Mouse (Mus musculus) retina, postnatal 1 day (tissue): ENCODE measurements around the gene Ndufb10.

Experiments
- DNase-seq: peaks from one replicate; pipeline ENCODE4 v3.0.0-alpha.2; 2012

The Ndufb10 gene

GRCm38 (mm10) chr17:24705821-24706220, 18.5 kb downstream of the Ndufb10 start:
- no peak for DNase-seq

- no peak for DNase-seq
Observed at GRCm38 (mm10) chr17:24701251-24701650, 23.0 kb downstream of the Ndufb10 start.

- DNase-seq: no peak
Observed at GRCm38 (mm10) chr17:24699473-24699872, 24.8 kb downstream of the Ndufb10 start.

- DNase-seq: no peak
Observed at GRCm38 (mm10) chr17:24698715-24699114, 25.6 kb downstream of the Ndufb10 start.

GRCm38 (mm10) chr17:24697985-24698384, 26.3 kb downstream of the Ndufb10 start:
- DNase-seq: no peak

GRCm38 (mm10) chr17:24696011-24696697, 28.1 kb downstream of the Ndufb10 start, which contains the start of the genes Gfer and Noxo1:
TSS of gene Gfer (minus strand) at chr17:24696156.
TSS of gene Noxo1 (plus strand) at chr17:24696234.
- DNase-seq: peak; percentile 92

GRCm38 (mm10) chr17:24695326-24696010, 28.8 kb downstream of the Ndufb10 start:
- no peak for DNase-seq

- no peak for DNase-seq
Observed at GRCm38 (mm10) chr17:24692385-24692784, 31.9 kb downstream of the Ndufb10 start.

- peak; percentile 60 for DNase-seq
Observed at GRCm38 (mm10) chr17:24689251-24690081, 34.8 kb downstream of the Ndufb10 start, which contains the start of gene Syngr3. TSS of gene Syngr3 (minus strand) at chr17:24689955.

- DNase-seq: no peak
Observed at GRCm38 (mm10) chr17:24687599-24687998, 36.7 kb downstream of the Ndufb10 start.

- peak; percentile 62 for DNase-seq
Observed at GRCm38 (mm10) chr17:24687146-24687595, 37.1 kb downstream of the Ndufb10 start.

- peak; percentile 53 for DNase-seq
Observed at GRCm38 (mm10) chr17:24686514-24686913, 37.8 kb downstream of the Ndufb10 start.

GRCm38 (mm10) chr17:24677500-24678080, 46.7 kb downstream of the Ndufb10 start:
- DNase-seq: no peak

GRCm38 (mm10) chr17:24676877-24677276, 47.4 kb downstream of the Ndufb10 start:
- no peak for DNase-seq

- peak; percentile 84 for DNase-seq
Observed at GRCm38 (mm10) chr17:24676187-24676586, 48.1 kb downstream of the Ndufb10 start.

GRCm38 (mm10) chr17:24674277-24674676, 50.0 kb downstream of the Ndufb10 start:
- DNase-seq: no peak

GRCm38 (mm10) chr17:24672141-24672540, 52.1 kb downstream of the Ndufb10 start:
- no peak for DNase-seq
